Mouse (Mus musculus): ENCODE results near the gene Tspan10.

- TF ChIP-seq CTCF (IDR thresholded peaks at IDR 0.05; ENCODE audit: low read depth) (no peak), EP300 (IDR thresholded peaks at IDR 0.05; ENCODE audit: low read depth) (no peak)
Observed at GRCm38 (mm10) chr11:120491317-120492023, 49.0 kb downstream of the Tspan10 start, which contains the start of gene Slc25a10.
